Mouse (Mus musculus) E14TG2a.4 (cell line): ENCODE measurements around the gene Ccdc38.

ENCODE experiments used
- H3K27me3 ChIP-seq: 2 replicates; pipeline ENCODE4 v1.6.1; 2014; ENCODE audit warnings: low read length, control low read depth; ENCODE audit not compliant: insufficient read depth
- H3K36me3 ChIP-seq: 2 replicates; pipeline ENCODE4 v1.6.1; 2014; ENCODE audit warnings: low read length, control low read depth; ENCODE audit not compliant: insufficient read depth
- H3K4me1 ChIP-seq: replicated peaks from 2 replicates; pipeline ENCODE4 v1.6.1; 2014; ENCODE audit warnings: low read depth, low read length, control low read depth
- H3K4me3 ChIP-seq: replicated peaks from 2 replicates; pipeline ENCODE4 v1.5.1; 2014; ENCODE audit warnings: mild to moderate bottlenecking, low read length
- H3K9me3 ChIP-seq: 2 replicates; pipeline ENCODE4 v1.6.1; 2014; ENCODE audit warnings: low read length, control low read depth
- CTCF ChIP-seq: conservative IDR thresholded peaks from 2 replicates; pipeline ENCODE4 v1.5.1; 2014; ENCODE audit warnings: low read length
- NANOG ChIP-seq: IDR thresholded peaks from 2 replicates; pipeline ENCODE4 v1.6.1; 2014; ENCODE audit warnings: borderline replicate concordance, low read length, mixed read lengths
- POU5F1 ChIP-seq: IDR thresholded peaks from 2 replicates; pipeline ENCODE4 v1.6.1; 2014; ENCODE audit warnings: low read length, borderline replicate concordance

Ccdc38 gene

DNA sequence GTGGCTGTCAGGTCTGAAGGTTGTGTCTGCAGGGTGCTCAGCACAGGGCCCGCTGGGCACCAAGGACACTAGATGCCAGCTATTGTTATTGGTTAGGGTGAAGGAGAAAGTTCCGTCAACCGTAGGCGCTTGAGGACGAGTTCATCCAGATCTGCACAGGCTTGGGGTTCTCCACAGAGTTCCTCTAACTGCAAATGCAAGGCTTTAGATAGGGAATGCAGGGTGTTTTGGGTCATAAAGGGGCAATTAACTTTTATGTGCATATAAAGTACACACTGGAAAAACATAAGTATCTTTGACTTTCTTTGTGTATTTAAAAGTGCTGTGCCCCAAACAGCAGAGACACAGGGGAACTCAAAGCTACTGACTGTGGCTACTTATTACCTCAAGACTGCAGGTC lies 89.9 kb downstream of the Ccdc38 start:
- no peak for TF ChIP-seq NANOG
- no peak for TF ChIP-seq POU5F1
- no peak for TF ChIP-seq CTCF
- Histone ChIP-seq H3K9me3 (0 out of 2 replicates have a peak, but pooled peaks cover 3% of the 10 kb centered on the region), H3K4me3 (no peak overlapping the region), H3K27me3 (peaks cover 7% of the 10 kb centered on the region; the same call in 1 of the 2 replicates), H3K4me1 (no peaks in the 10 kb centered on the region), H3K36me3 (no peaks in the 10 kb centered on the region)

DNA sequence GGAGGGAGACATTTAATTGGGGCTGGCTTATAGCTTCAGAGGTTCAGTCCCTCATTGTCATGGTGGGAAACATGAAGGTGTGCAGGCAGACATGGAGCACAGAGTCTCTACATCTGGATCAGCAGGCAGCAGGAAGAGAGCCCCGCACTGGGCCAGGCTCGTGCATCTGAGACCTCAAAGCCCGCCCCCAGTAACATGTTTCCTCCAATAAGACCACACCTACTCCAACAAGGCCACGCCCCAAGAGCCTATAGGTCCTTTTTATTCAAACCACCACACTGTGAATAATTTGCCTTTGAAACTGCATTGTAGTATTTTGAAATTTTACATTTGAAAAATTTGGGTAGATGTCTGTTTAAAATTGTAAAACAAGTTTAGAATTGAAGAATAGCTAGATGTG lies 91.7 kb downstream of the Ccdc38 start:
- TF ChIP-seq CTCF (no peak), POU5F1 (no peak), NANOG (no peak)
- no peak overlapping the region for H3K4me3 ChIP-seq
- H3K27me3 ChIP-seq = peaks cover 9% of the 10 kb centered on the region; the same call in 1 of the 2 replicates
- no peaks in the 10 kb centered on the region for H3K36me3 ChIP-seq
- no peaks in the 10 kb centered on the region for H3K4me1 ChIP-seq
- 0 out of 2 replicates have a peak, but pooled peaks cover 3% of the 10 kb centered on the region for H3K9me3 ChIP-seq

DNA sequence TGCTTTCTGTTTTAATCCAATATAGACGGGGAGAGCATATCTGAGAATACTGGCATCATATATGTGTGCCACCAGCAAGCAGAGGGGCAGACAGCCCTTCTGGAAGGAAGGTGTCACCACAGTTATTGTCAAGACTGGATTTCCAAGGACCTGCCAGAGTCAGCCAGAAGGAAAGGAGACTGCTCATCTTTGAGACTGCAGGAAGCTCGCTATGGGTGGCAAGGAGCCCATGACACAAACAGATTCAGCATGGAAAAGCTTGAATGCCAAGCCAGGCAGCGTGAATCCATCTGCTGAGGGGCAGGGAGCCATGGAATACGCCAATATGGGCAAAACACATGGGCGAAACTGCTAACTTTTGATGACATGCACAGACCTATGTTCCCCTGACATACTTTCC lies 93.1 kb downstream of the Ccdc38 start:
- 0 out of 2 replicates have a peak, but pooled peaks cover 3% of the 10 kb centered on the region for H3K9me3 ChIP-seq
- no peak for TF ChIP-seq POU5F1
- no peak for TF ChIP-seq CTCF
- no peak for TF ChIP-seq NANOG
- no peaks in the 10 kb centered on the region for H3K4me1 ChIP-seq
- H3K4me3 ChIP-seq = no peak overlapping the region
- no peaks in the 10 kb centered on the region for H3K36me3 ChIP-seq
- H3K27me3 ChIP-seq = peaks cover 16% of the 10 kb centered on the region
